Mouse (Mus musculus): Measurements from ENCODE around the gene Mvp.

- TF ChIP-seq CTCF (IDR thresholded peaks at IDR 0.05; ENCODE audit: low read depth, low read length), result no peak
- no peak for TF ChIP-seq POLR2A (IDR thresholded peaks at IDR 0.05; ENCODE audit: extremely low read depth, insufficient read depth, low read length)
Observed at GRCm38 (mm10) chr7:127020031-127020430, 5.6 kb upstream of the Mvp start.
